Comparison of ENCODE assay signal across 14 mouse cellular contexts in the genomic region with DNA sequence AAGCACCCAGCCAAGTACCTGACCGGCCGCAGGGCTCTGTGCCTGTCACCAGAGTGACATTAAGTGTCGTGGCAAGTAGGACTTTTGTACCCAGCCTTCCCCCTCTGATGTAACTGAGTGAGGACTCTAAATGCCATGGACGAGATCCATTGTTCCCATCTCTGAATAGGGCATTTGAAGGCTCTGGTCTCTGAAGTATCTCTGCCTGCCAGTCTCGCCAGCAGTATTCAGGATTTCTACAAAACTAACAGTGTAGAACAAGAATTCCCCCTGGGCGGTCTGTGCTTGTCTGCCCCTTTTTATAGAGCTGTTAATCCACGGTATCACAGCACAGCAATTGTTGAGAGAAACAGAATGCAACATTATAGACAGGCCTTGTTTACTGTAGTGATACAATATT.
DNase-seq lines count a peak whose midpoint lies in the region; ATAC-seq and TF ChIP-seq lines count a peak whose summit lies in the region.
"Had no signal": no experiment of that assay in that cellular context is flagged by ENCODE, and none has a peak within 500 bp of the region (broad histone marks: within the 10 kb centered on the region; RNA-seq: fewer than 3 reads in every experiment).

No protein-coding gene starts in this region.

- no peaks in the 10 kb centered on the region for H3K9me3 ChIP-seq in embryonic facial prominence, embryonic 11.5 days (replicated peaks; ENCODE audit: control insufficient read depth, low read length)
- peaks cover 6% of the 10 kb centered on the region; the same call in 1 of the 2 replicates for H3K9me3 ChIP-seq in embryonic facial prominence, embryonic 10.5 days
- no peaks in the 10 kb centered on the region for H3K9me3 ChIP-seq in neural tube, embryonic 12.5 days
- no peaks in the 10 kb centered on the region for H3K9me3 ChIP-seq in hindbrain, postnatal 0 days (ENCODE audit: low read length)
- H3K9me3 ChIP-seq: limb, embryonic 15.5 days had no signal

- no peak overlapping the region for H3K4me3 ChIP-seq in embryonic facial prominence, embryonic 11.5 days (ENCODE audit: low read depth, low read length)
- no peak overlapping the region for H3K4me3 ChIP-seq in embryonic facial prominence, embryonic 10.5 days
- no peak overlapping the region for H3K4me3 ChIP-seq in neural tube, embryonic 12.5 days
- H3K4me3 ChIP-seq in hindbrain, postnatal 0 days (ENCODE audit: low read length) = no peak overlapping the region
- no peak overlapping the region for H3K4me3 ChIP-seq in olfactory bulb, adult 2 months (ENCODE audit: insufficient read depth, low read depth, low read length)
- H3K4me3 ChIP-seq: heart, adult 2 months; limb, embryonic 15.5 days; myocyte had no signal

- 0 out of 2 replicates have a peak, but pooled peaks have one; percentile 46 for ATAC-seq in embryonic facial prominence, embryonic 11.5 days (replicated peaks; ENCODE audit: insufficient number of reproducible peaks, low FRiP score, low TSS enrichment, low read depth)
- ATAC-seq in neural tube, embryonic 12.5 days (ENCODE audit: low FRiP score, low read depth) = peak; percentile 51
- ATAC-seq in hindbrain, postnatal 0 days = peak; percentile 52
- ATAC-seq in activated CD4-positive, CD25-positive, alpha-beta regulatory T cell, adult 4 months = no peak

- 48% methylated on average over 7 of the region's 7 CpGs for WGBS in embryonic facial prominence, embryonic 11.5 days
- 50% methylated on average over 7 of the region's 7 CpGs for WGBS in embryonic facial prominence, embryonic 10.5 days
- 26% methylated on average over 7 of the region's 7 CpGs for WGBS in neural tube, embryonic 12.5 days
- WGBS in hindbrain, postnatal 0 days = 22% methylated on average over 7 of the region's 7 CpGs
- 51% methylated on average over 7 of the region's 7 CpGs for WGBS in olfactory bulb, adult 2 months

- H3K9ac ChIP-seq in embryonic facial prominence, embryonic 11.5 days (replicated peaks; ENCODE audit: low read length) = no peak overlapping the region
- H3K9ac ChIP-seq in neural tube, embryonic 12.5 days = no peak overlapping the region
- 0 out of 2 replicates have a peak overlapping the region, but pooled peaks have one; percentile 14 for H3K9ac ChIP-seq in hindbrain, postnatal 0 days (replicated peaks; ENCODE audit: low read length)
- H3K9ac ChIP-seq: limb, embryonic 15.5 days had no signal

- no peak for TF ChIP-seq CTCF in hindbrain, postnatal 0 days (IDR thresholded peaks at IDR 0.05; ENCODE audit: low read depth)
- no peak for TF ChIP-seq CTCF in olfactory bulb, adult 2 months (IDR thresholded peaks at IDR 0.05; ENCODE audit: insufficient read depth, low read depth, low read length)

- no peak for TF ChIP-seq POLR2A in olfactory bulb, adult 2 months (IDR thresholded peaks at IDR 0.05; ENCODE audit: insufficient read depth, low read depth, low read length)

- no peaks in the 10 kb centered on the region for H3K27me3 ChIP-seq in embryonic facial prominence, embryonic 11.5 days (ENCODE audit: control insufficient read depth, insufficient read depth, low read length)
- no peaks in the 10 kb centered on the region for H3K27me3 ChIP-seq in embryonic facial prominence, embryonic 10.5 days (replicated peaks; ENCODE audit: low read depth, poor library complexity, severe bottlenecking)
- no peaks in the 10 kb centered on the region for H3K27me3 ChIP-seq in neural tube, embryonic 12.5 days (replicated peaks)
- H3K27me3 ChIP-seq in hindbrain, postnatal 0 days (ENCODE audit: insufficient read depth, low read length) = no peaks in the 10 kb centered on the region
- H3K27me3 ChIP-seq: limb, embryonic 15.5 days had no signal

- no peak overlapping the region for H3K4me2 ChIP-seq in embryonic facial prominence, embryonic 11.5 days (ENCODE audit: low read depth, low read length)
- no peak overlapping the region for H3K4me2 ChIP-seq in neural tube, embryonic 12.5 days (replicated peaks)
- H3K4me2 ChIP-seq in hindbrain, postnatal 0 days (ENCODE audit: low read depth, low read length) = no peak overlapping the region
- H3K4me2 ChIP-seq: limb, embryonic 15.5 days had no signal

- H3K27ac ChIP-seq in embryonic facial prominence, embryonic 11.5 days (replicated peaks; ENCODE audit: low read depth, low read length) = peak overlapping the region; percentile 8; the same call in 1 of the 2 replicates
- H3K27ac ChIP-seq in embryonic facial prominence, embryonic 10.5 days (replicated peaks) = no peak overlapping the region; the same call in 1 of the 2 replicates
- H3K27ac ChIP-seq in neural tube, embryonic 12.5 days = no peak overlapping the region
- H3K27ac ChIP-seq in hindbrain, postnatal 0 days = no peak overlapping the region
- peak overlapping the region; percentile 12; the same call in 1 of the 2 replicates for H3K27ac ChIP-seq in olfactory bulb, adult 2 months (ENCODE audit: insufficient read depth, low read depth, low read length)
- H3K27ac ChIP-seq: heart, adult 2 months; limb, embryonic 15.5 days had no signal

- H3K36me3 ChIP-seq in embryonic facial prominence, embryonic 11.5 days (replicated peaks; ENCODE audit: control insufficient read depth, insufficient read depth, low read depth, low read length) = no peaks in the 10 kb centered on the region
- peaks cover 11% of the 10 kb centered on the region for H3K36me3 ChIP-seq in embryonic facial prominence, embryonic 10.5 days (replicated peaks)
- H3K36me3 ChIP-seq in neural tube, embryonic 12.5 days = no peaks in the 10 kb centered on the region
- no peaks in the 10 kb centered on the region for H3K36me3 ChIP-seq in hindbrain, postnatal 0 days (ENCODE audit: insufficient read depth, low read length)
- H3K36me3 ChIP-seq: limb, embryonic 15.5 days had no signal

- 0 out of 2 replicates have a peak, but pooled peaks cover 5% of the 10 kb centered on the region for H3K4me1 ChIP-seq in embryonic facial prominence, embryonic 11.5 days (ENCODE audit: control insufficient read depth, insufficient read depth, low read length)
- peaks cover 51% of the 10 kb centered on the region for H3K4me1 ChIP-seq in embryonic facial prominence, embryonic 10.5 days
- peaks cover 24% of the 10 kb centered on the region; the same call in 1 of the 2 replicates for H3K4me1 ChIP-seq in neural tube, embryonic 12.5 days
- peaks cover 21% of the 10 kb centered on the region for H3K4me1 ChIP-seq in hindbrain, postnatal 0 days (ENCODE audit: insufficient read depth, low read length)
- peaks cover 11% of the 10 kb centered on the region for H3K4me1 ChIP-seq in olfactory bulb, adult 2 months (ENCODE audit: control insufficient read depth, insufficient read depth, low read length)

- DNase-seq in embryonic facial prominence, embryonic 11.5 days (ENCODE audit: low spot score) = no peak
- no peak for DNase-seq in embryonic facial prominence, embryonic 10.5 days (ENCODE audit: low spot score)
- DNase-seq in neural tube, embryonic 10.5 days (ENCODE audit: extremely low spot score, low spot score) = no peak
- peak; percentile 68 for DNase-seq in hindbrain, postnatal 0 days (ENCODE audit: low spot score)
- DNase-seq in cerebellum, postnatal 36 days = no peak
- DNase-seq: heart, adult 2 months; heart, postnatal 4 days; lung, postnatal 14 days; right cerebral cortex, postnatal 4 days had no signal

Comparison
In these comparisons a context has a peak if more than half of its experiments do, and no peak if none do; other contexts are left out.
1. H3K27ac ChIP-seq: peak in embryonic facial prominence, embryonic 11.5 days (single experiment) and olfactory bulb, adult 2 months (single experiment); none in embryonic facial prominence, embryonic 10.5 days (single experiment), neural tube, embryonic 12.5 days (single experiment) and hindbrain, postnatal 0 days (single experiment).